Mouse (Mus musculus) lung, embryonic 14.5 days (tissue): Measurements from ENCODE around the gene Cbx8. TPM values are rescaled to one million over a fixed set of nuclear protein-coding genes. Genes with fewer than 3 reads are reported as not detected.
A peak's percentile ranks its signal among the peaks of the same experiment; 100 is the strongest.

Source experiments
- ATAC-seq: fragments of 200-750 bp; cut with Nextera tagmentation; 2 replicates; pipeline ENCODE4 v1.8.0; 2017; ENCODE audit warnings: mild to moderate bottlenecking, moderate TSS enrichment, moderate library complexity; ENCODE audit not compliant: insufficient read depth
- DNase-seq: peaks from one replicate; pipeline ENCODE4 v3.0.0-alpha.2; 2015
- H3K27ac ChIP-seq: fragments of 300-500 bp; sonication (generic); 2 replicates; pipeline ENCODE4 v1.5.1; 2014; ENCODE audit warnings: low read depth, mild to moderate bottlenecking, moderate library complexity
- H3K27me3 ChIP-seq: fragments of 300-500 bp; sonication (generic); 2 replicates; pipeline ENCODE4 v1.6.1; 2014; ENCODE audit warnings: low read length, control low read depth; ENCODE audit not compliant: insufficient read depth
- H3K36me3 ChIP-seq: fragments of 300-500 bp; sonication (generic); 2 replicates; pipeline ENCODE4 v1.6.1; 2014; ENCODE audit warnings: control low read depth; ENCODE audit not compliant: insufficient read depth
- H3K4me1 ChIP-seq: fragments of 300-500 bp; sonication (generic); 2 replicates; pipeline ENCODE4 v1.6.1; 2014; ENCODE audit warnings: antibody characterized with exemption, control low read depth; ENCODE audit not compliant: insufficient read depth
- H3K4me2 ChIP-seq: fragments of 300-500 bp; sonication (generic); 2 replicates; pipeline ENCODE4 v1.6.1; 2014; ENCODE audit warnings: mild to moderate bottlenecking
- H3K4me3 ChIP-seq: fragments of 300-500 bp; sonication (generic); 2 replicates; pipeline ENCODE4 v1.5.1; 2014; ENCODE audit warnings: low read depth, low read length
- H3K9ac ChIP-seq: fragments of 300-500 bp; sonication (generic); 2 replicates; pipeline ENCODE4 v1.6.1; 2014
- H3K9me3 ChIP-seq: fragments of 300-500 bp; sonication (generic); 2 replicates; pipeline ENCODE4 v1.6.1; 2016; ENCODE audit warnings: low read depth, low read length, control low read depth
- CTCF ChIP-seq: IDR thresholded peaks from 2 replicates; pipeline ENCODE4 v1.5.1; 2016; ENCODE audit warnings: antibody characterized with exemption, low read depth
- WGBS: fragments of 180-500 bp; shearing (Covaris S2); extraction: QIAGEN DNeasy Blood & Tissue Kit; methylation state at CpG from one replicate; pipeline ENCODE4 v1.1.7; 2014; 5-methylcytosine and 5-hydroxymethylcytosine counted together
- polyA plus RNA-seq: library from polyadenylated mRNA; unstranded; fragments of >200 nt; fragmentation: Nextera tagmentation; extraction: Ambion mirVana; gene quantifications from 2 replicates; pipeline ENCODE4 v1.2.1, GENCODE M21; 2014

Cbx8 gene
- polyA plus RNA-seq, 1 experiment from 2014 or later = 8.8 TPM

DNA sequence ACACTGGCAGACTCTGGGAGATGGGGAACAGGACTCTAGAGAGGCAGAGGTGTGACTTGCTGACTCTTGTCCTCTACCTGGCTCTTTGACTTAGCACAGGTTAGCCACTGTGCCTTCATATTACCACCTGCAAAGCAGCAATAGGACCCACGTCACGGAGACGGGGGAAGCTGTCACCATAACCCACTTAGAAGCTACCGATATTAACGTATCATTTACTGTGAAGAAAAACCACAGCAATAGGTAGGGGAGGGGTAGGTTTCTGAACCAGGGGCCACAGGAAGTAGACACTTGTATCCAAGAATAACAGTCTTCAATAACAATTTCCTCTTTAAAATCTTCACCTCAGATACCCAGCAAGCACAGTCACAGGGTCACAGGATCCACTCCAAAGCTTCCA lies 35.0 kb upstream of the Cbx8 start:
- Histone ChIP-seq H3K4me1 (peaks cover 28% of the 10 kb centered on the region), H3K4me3 (no peak overlapping the region), H3K9me3 (no peaks in the 10 kb centered on the region), H3K9ac (no peak overlapping the region), H3K4me2 (no peak overlapping the region), H3K27ac (no peak overlapping the region), H3K27me3 (peaks cover under 1% of the 10 kb centered on the region; the same call in 1 of the 2 replicates), H3K36me3 (peaks cover 18% of the 10 kb centered on the region)
- WGBS = 77% methylated on average over 5 of the region's 5 CpGs
- DNase-seq (no peak), ATAC-seq (no peak)
- no peak for TF ChIP-seq CTCF

- Histone ChIP-seq H3K36me3 (peaks cover 3% of the 10 kb centered on the region; the same call in 1 of the 2 replicates), H3K27me3 (no peaks in the 10 kb centered on the region), H3K4me2 (no peak overlapping the region), H3K27ac (no peak overlapping the region), H3K4me3 (no peak overlapping the region), H3K9me3 (no peaks in the 10 kb centered on the region), H3K4me1 (peaks cover 18% of the 10 kb centered on the region), H3K9ac (no peak overlapping the region)
- DNase-seq (no peak), ATAC-seq (no peak)
- 57% methylated on average over 6 of the region's 6 CpGs for WGBS
- no peak for TF ChIP-seq CTCF
These were observed 33.2 kb upstream of the Cbx8 start for GRCm38 (mm10) chr11:119073876-119074433.

- DNase-seq (no peak), ATAC-seq (no peak)
- Histone ChIP-seq H3K27ac (no peak overlapping the region), H3K4me1 (peaks cover 9% of the 10 kb centered on the region), H3K36me3 (peaks cover 3% of the 10 kb centered on the region; the same call in 1 of the 2 replicates), H3K4me3 (no peak overlapping the region), H3K9ac (no peak overlapping the region; the same call in 1 of the 2 replicates), H3K27me3 (no peaks in the 10 kb centered on the region), H3K9me3 (no peaks in the 10 kb centered on the region), H3K4me2 (no peak overlapping the region)
- 49% methylated on average over 6 of the region's 6 CpGs for WGBS
- TF ChIP-seq CTCF = no peak
These were observed 32.2 kb upstream of the Cbx8 start for GRCm38 (mm10) chr11:119072986-119073385.

DNA sequence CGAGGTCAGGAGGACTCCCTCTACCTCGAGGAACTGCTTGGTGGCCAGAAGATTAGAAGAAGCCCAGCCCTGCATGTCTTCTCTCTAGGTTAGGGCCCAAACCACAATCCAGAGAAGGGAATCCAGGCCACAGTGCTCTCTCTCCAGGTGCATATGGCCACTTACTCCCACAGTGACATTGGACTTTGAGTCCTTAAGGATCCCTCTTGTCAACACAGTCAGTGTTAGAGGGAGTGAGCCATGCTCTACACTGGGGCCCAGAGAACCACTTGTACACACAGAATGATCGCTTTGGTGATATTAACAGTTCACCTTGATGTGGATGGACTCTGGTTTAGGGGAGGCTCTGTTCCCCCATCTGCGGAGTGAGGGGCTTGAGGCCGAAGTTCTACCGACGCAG lies 31.5 kb upstream of the Cbx8 start:
- H3K27me3 ChIP-seq = no peaks in the 10 kb centered on the region
- DNase-seq = no peak
- WGBS = 74% methylated on average over 7 of the region's 7 CpGs

DNA sequence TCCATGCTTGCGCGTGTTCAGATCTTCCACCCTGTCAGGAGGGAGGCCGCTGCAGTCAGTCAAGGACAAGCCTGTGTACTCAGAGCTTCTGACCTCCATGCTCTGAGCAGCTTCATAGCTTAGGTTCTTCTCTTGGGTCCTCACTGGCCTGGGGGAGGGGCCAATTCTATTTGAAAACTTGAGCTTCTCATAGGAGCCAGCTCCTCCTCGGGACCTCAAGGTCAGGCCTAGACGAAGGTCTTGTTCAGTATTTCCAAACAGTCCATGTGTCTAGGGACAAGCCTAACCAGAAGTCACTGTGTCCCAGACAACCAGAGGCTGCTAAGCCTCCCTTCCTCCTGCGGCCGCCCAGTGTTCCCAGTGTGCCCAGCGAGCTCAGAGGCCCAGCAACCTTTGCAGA lies 26.1 kb upstream of the Cbx8 start:
- Histone ChIP-seq H3K27ac (no peak overlapping the region), H3K4me1 (no peaks in the 10 kb centered on the region), H3K4me3 (no peak overlapping the region), H3K27me3 (no peaks in the 10 kb centered on the region; the same call in 1 of the 2 replicates), H3K36me3 (no peaks in the 10 kb centered on the region), H3K9me3 (no peaks in the 10 kb centered on the region), H3K9ac (no peak overlapping the region; the same call in 1 of the 2 replicates), H3K4me2 (no peak overlapping the region)
- ATAC-seq (no peak), DNase-seq (no peak)
- 75% methylated on average over 8 of the region's 8 CpGs for WGBS
- TF ChIP-seq CTCF = no peak

More for the DNA sequence above, 31.5 kb upstream of the Cbx8 start:
- Histone ChIP-seq H3K4me3 (no peak overlapping the region), H3K4me2 (no peak overlapping the region), H3K4me1 (0 out of 2 replicates have a peak, but pooled peaks cover 5% of the 10 kb centered on the region), H3K9me3 (no peaks in the 10 kb centered on the region), H3K36me3 (no peaks in the 10 kb centered on the region), H3K27ac (no peak overlapping the region), H3K9ac (no peak overlapping the region)
- TF ChIP-seq CTCF = no peak
- ATAC-seq = no peak

- Histone ChIP-seq H3K27me3 (peaks cover 55% of the 10 kb centered on the region), H3K4me2 (peak overlapping the region; percentile 97; the same call in 1 of the 2 replicates), H3K4me1 (peaks cover 22% of the 10 kb centered on the region), H3K9ac (no peak overlapping the region), H3K9me3 (no peaks in the 10 kb centered on the region), H3K36me3 (no peaks in the 10 kb centered on the region), H3K4me3 (no peak overlapping the region), H3K27ac (no peak overlapping the region)
- ATAC-seq (no peak), DNase-seq (no peak)
- 8% methylated on average over 3 of the region's 3 CpGs for WGBS
- TF ChIP-seq CTCF = no peak
These were observed 18.5 kb upstream of the Cbx8 start for GRCm38 (mm10) chr11:119059256-119059655.

DNA sequence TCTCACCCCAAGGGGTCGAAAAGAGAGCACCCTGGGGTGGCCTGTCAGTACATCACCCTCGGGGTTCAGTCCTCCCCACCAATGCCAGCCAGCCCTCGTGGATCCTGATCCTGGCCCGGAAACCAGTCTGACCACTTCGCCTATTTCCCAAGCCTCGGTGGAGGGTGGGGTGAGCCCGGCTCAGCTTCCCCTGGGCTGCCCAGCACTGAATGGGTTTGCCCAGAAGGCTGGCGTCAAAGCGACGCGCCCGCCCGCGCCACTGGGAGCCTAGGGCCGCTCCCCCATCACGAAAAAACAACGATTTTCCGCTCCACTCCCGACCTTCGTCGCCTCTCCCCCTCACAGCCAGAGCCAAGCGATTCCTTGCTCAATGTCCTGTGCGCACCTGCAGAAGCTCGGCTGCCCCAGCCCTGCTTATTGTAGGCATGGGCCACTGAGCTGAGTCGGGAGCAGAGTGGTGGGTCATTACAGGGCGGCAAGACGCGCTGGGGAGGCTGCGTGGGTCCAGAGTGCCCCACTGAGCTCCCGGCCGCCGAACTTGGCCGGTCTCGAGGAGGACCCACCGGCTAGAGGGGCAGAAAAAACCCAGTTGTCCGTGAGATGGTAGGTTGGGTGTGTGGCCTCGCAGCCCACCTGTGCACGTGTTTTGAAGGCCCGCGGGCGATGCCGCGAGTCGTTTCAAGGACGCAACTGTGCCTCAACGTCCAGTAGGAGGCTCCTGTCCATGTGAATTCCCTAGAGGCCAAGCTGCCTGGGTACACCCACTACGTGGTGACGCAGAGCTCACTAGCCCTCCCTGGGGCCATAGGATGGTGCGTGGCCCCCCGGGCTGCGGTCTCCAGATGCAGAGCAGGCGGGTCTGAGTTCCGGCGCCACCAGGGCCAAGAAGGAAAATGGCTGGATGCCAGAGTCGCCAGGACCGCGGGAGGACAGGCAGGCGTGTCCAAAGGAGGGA lies 17.5 kb upstream of the Cbx8 start:
- peak; percentile 63 for ATAC-seq
- DNase-seq = peak; percentile 78
- H3K9me3 ChIP-seq = no peaks in the 10 kb centered on the region
- peaks cover 63% of the 10 kb centered on the region for H3K27me3 ChIP-seq
- H3K4me3 ChIP-seq = peak overlapping the region; percentile 57
- H3K9ac ChIP-seq = peak overlapping the region; percentile 9; the same call in 1 of the 2 replicates
- H3K27ac ChIP-seq = no peak overlapping the region
- WGBS = 2% methylated on average over 58 of the region's 58 CpGs
- peak overlapping the region; percentile 97 for H3K4me2 ChIP-seq
- peaks cover 22% of the 10 kb centered on the region for H3K4me1 ChIP-seq
- peak; percentile 75 for TF ChIP-seq CTCF
- H3K36me3 ChIP-seq = no peaks in the 10 kb centered on the region
